Mouse (Mus musculus): ENCODE data around the gene Hist1h3b. TPM values are rescaled to one million over a fixed set of nuclear protein-coding genes. Genes with fewer than 3 reads are reported as not detected.

Hist1h3b gene
- polyA plus RNA-seq, 1 experiment from 2014 or later: 4.7 TPM

Small RNAs within 50 kb of the gene (microRNA-seq; reads per million reads assigned to microRNA genes)
- gene Gm44314 (not detected), gene Gm44484 (not detected)

Other genes with a start within 250 kb of the Hist1h3b start
- gene Hist1h4h, start 221.2 kb upstream of the Hist1h3b start, polyA plus RNA-seq (2015; fragmentation: Nextera tagmentation; extraction: Ambion mirVana): 3.5 and 3.7 TPM in 2 replicates
- 2.5 and 3.6 TPM in 2 replicates for gene Hist1h2af, start 218.4 kb upstream of the Hist1h3b start, polyA plus RNA-seq (2015; fragmentation: Nextera tagmentation; extraction: Ambion mirVana)
- 2.6 and 3.7 TPM in 2 replicates for gene Hist1h3g, start 216.8 kb upstream of the Hist1h3b start, polyA plus RNA-seq (2015; fragmentation: Nextera tagmentation; extraction: Ambion mirVana)
- 0.65 and 0.94 TPM in 2 replicates for gene Hist1h2bh, start 208.9 kb upstream of the Hist1h3b start, polyA plus RNA-seq (2015; fragmentation: Nextera tagmentation; extraction: Ambion mirVana)
- 0.44 and 0.60 TPM in 2 replicates for gene Hist1h3f, start 208.2 kb upstream of the Hist1h3b start, polyA plus RNA-seq (2015; fragmentation: Nextera tagmentation; extraction: Ambion mirVana)
- gene Hist1h4f, start 200.6 kb upstream of the Hist1h3b start, polyA plus RNA-seq (2015; fragmentation: Nextera tagmentation; extraction: Ambion mirVana): 0.68 and 0.98 TPM in 2 replicates
- 0.28 and 0.42 TPM in 2 replicates for gene Hist1h1d, start 199.0 kb upstream of the Hist1h3b start, polyA plus RNA-seq (2015; fragmentation: Nextera tagmentation; extraction: Ambion mirVana)
- 2.7 and 4.1 TPM in 2 replicates for gene Hist1h3e, start 189.9 kb upstream of the Hist1h3b start, polyA plus RNA-seq (2015; fragmentation: Nextera tagmentation; extraction: Ambion mirVana)
- gene Hist1h2ae, start 181.0 kb upstream of the Hist1h3b start, polyA plus RNA-seq (2015; fragmentation: Nextera tagmentation; extraction: Ambion mirVana): 39.1 and 46.5 TPM in 2 replicates
- 8.7 and 8.8 TPM in 2 replicates for gene Hist1h2bg, start 180.9 kb upstream of the Hist1h3b start, polyA plus RNA-seq (2015; fragmentation: Nextera tagmentation; extraction: Ambion mirVana)
- 0.62 and 2.1 TPM in 2 replicates for gene Hist1h2bf, start 178.1 kb upstream of the Hist1h3b start, polyA plus RNA-seq (2015; fragmentation: Nextera tagmentation; extraction: Ambion mirVana)
- gene Hist1h2ad, start 177.9 kb upstream of the Hist1h3b start, polyA plus RNA-seq (2015; fragmentation: Nextera tagmentation; extraction: Ambion mirVana): 0.65 and 2.7 TPM in 2 replicates
- gene Hist1h3d, start 176.5 kb upstream of the Hist1h3b start, polyA plus RNA-seq (2015; fragmentation: Nextera tagmentation; extraction: Ambion mirVana): 3.8 and 4.8 TPM in 2 replicates
- 61.7 and 73.9 TPM in 2 replicates for gene Hist1h4d, start 170.7 kb upstream of the Hist1h3b start, polyA plus RNA-seq (2015; fragmentation: Nextera tagmentation; extraction: Ambion mirVana)
- 1.4 and 2.3 TPM in 2 replicates for gene Hist1h2be, start 131.1 kb upstream of the Hist1h3b start, polyA plus RNA-seq (2015; fragmentation: Nextera tagmentation; extraction: Ambion mirVana)
- 10.4 and 13.7 TPM in 2 replicates for gene Hist1h1e, start 129.7 kb upstream of the Hist1h3b start, polyA plus RNA-seq (2015; fragmentation: Nextera tagmentation; extraction: Ambion mirVana)
- gene Hist1h2ac, start 68.3 kb upstream of the Hist1h3b start, polyA plus RNA-seq (2015; fragmentation: Nextera tagmentation; extraction: Ambion mirVana): 0.94 and 1.0 TPM in 2 replicates
- 101 and 110 TPM in 2 replicates for gene Hist1h2bc, start 68.1 kb upstream of the Hist1h3b start, polyA plus RNA-seq (2015; fragmentation: Nextera tagmentation; extraction: Ambion mirVana)
- 0.15 and 0.20 TPM in 2 replicates for gene Hist1h1t, start 56.5 kb upstream of the Hist1h3b start, polyA plus RNA-seq (2015; fragmentation: Nextera tagmentation; extraction: Ambion mirVana)
- 2.9 and 3.1 TPM in 2 replicates for gene Hist1h4c, start 53.8 kb upstream of the Hist1h3b start, polyA plus RNA-seq (2015; fragmentation: Nextera tagmentation; extraction: Ambion mirVana)
- 8.5 and 9.7 TPM in 2 replicates for gene Hfe, start 41.4 kb upstream of the Hist1h3b start, polyA plus RNA-seq (2015; fragmentation: Nextera tagmentation; extraction: Ambion mirVana)
- 33.6 and 35.3 TPM in 2 replicates for gene Hist1h1c, start 13.5 kb upstream of the Hist1h3b start, polyA plus RNA-seq (2015; fragmentation: Nextera tagmentation; extraction: Ambion mirVana)
- 3.2 and 4.9 TPM in 2 replicates for gene Hist1h3c, start 6.7 kb upstream of the Hist1h3b start, polyA plus RNA-seq (2015; fragmentation: Nextera tagmentation; extraction: Ambion mirVana)
- 1.7 and 2.0 TPM in 2 replicates for gene Hist1h2bb, start 5.5 kb upstream of the Hist1h3b start, polyA plus RNA-seq (2015; fragmentation: Nextera tagmentation; extraction: Ambion mirVana)
- 16.9 and 20.0 TPM in 2 replicates for gene Hist1h2ab, start 1.1 kb upstream of the Hist1h3b start, polyA plus RNA-seq (2015; fragmentation: Nextera tagmentation; extraction: Ambion mirVana)
- 1.4 and 2.1 TPM in 2 replicates for gene Hist1h4b, start 4.7 kb downstream of the Hist1h3b start, polyA plus RNA-seq (2015; fragmentation: Nextera tagmentation; extraction: Ambion mirVana)
- gene Hist1h4a, start 9.0 kb downstream of the Hist1h3b start, polyA plus RNA-seq (2015; fragmentation: Nextera tagmentation; extraction: Ambion mirVana): 0.60 TPM in 1 of 2 replicates, not detected in the other
- 3.1 and 4.2 TPM in 2 replicates for gene Hist1h3a, start 10.1 kb downstream of the Hist1h3b start, polyA plus RNA-seq (2015; fragmentation: Nextera tagmentation; extraction: Ambion mirVana)
- gene Hist1h1a, start 11.4 kb downstream of the Hist1h3b start, polyA plus RNA-seq (2015; fragmentation: Nextera tagmentation; extraction: Ambion mirVana): 0.38 and 0.99 TPM in 2 replicates
- gene Trim38, start 17.6 kb downstream of the Hist1h3b start, polyA plus RNA-seq (2015; fragmentation: Nextera tagmentation; extraction: Ambion mirVana): 0.11 and 0.12 TPM in 2 replicates
- gene Slc17a2, start 54.7 kb downstream of the Hist1h3b start, polyA plus RNA-seq (2015; fragmentation: Nextera tagmentation; extraction: Ambion mirVana): 0.11 TPM in 1 of 2 replicates, not detected in the other
- gene Slc17a3, start 87.2 kb downstream of the Hist1h3b start, polyA plus RNA-seq (2015; fragmentation: Nextera tagmentation; extraction: Ambion mirVana): 0.22 and 0.35 TPM in 2 replicates
- 0.77 and 0.97 TPM in 2 replicates for gene Slc17a1, start 115.5 kb downstream of the Hist1h3b start, polyA plus RNA-seq (2015; fragmentation: Nextera tagmentation; extraction: Ambion mirVana)
- gene Slc17a4, start 162.7 kb downstream of the Hist1h3b start, polyA plus RNA-seq (2015; fragmentation: Nextera tagmentation; extraction: Ambion mirVana): 24.8 and 31.7 TPM in 2 replicates
- not detected in 2 replicates for gene Hist1h2ba, start 181.9 kb downstream of the Hist1h3b start, polyA plus RNA-seq (2015; fragmentation: Nextera tagmentation; extraction: Ambion mirVana)
- not detected in 2 replicates for gene Hist1h2aa, start 182.2 kb downstream of the Hist1h3b start, polyA plus RNA-seq (2015; fragmentation: Nextera tagmentation; extraction: Ambion mirVana)
- gene Scgn, start 238.9 kb downstream of the Hist1h3b start, polyA plus RNA-seq (2015; fragmentation: Nextera tagmentation; extraction: Ambion mirVana): 7.5 and 7.9 TPM in 2 replicates

Measured in intestine, embryonic 16.5 days (tissue).